Mouse (Mus musculus): ENCODE measurements around the gene Amhr2.
A peak's percentile ranks its signal among the peaks of the same experiment; 100 is the strongest.

The Amhr2 gene

DNA sequence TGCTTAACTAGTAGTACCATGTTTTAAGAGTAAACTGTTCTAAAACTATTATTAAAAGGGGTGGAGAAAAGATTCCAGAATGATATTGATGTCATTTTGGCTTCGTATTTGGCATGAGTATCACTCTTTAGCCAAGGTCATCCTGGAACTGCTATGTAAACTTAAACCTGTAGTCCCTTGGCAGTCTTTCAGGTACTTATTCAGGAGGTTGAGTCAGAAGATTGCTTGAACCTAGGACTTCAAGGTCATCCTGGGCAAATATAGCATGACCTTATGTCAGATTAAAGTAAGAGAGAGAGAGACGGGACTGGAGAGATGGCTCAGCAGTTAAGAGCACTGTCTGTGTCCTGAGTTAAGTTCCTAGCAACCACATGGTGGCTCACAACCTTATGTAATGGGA, 20.5 kb upstream of the Amhr2 start:
- DNase-seq (ENCODE audit: low spot score), result no peak

DNA sequence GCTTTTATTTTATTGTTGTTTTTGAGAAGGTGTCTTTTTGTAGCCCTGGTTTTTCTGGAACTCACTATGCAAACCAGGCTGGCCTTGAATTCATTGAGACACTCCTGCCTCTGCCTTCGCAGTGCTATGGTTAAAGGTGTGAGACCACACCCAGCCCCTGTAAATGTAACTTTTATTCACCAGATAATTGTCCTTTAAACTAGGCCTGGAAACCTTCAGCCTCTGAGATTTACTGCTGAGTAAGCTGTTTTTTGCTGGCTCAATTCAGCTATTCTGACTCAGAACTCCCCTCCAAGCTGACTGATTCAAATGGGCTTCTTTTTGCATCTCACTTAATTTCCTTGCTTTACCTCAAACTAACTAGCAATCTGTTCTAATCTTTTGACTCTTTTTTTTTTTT, 18.2 kb upstream of the Amhr2 start:
- no peak for DNase-seq (ENCODE audit: low spot score)

DNA sequence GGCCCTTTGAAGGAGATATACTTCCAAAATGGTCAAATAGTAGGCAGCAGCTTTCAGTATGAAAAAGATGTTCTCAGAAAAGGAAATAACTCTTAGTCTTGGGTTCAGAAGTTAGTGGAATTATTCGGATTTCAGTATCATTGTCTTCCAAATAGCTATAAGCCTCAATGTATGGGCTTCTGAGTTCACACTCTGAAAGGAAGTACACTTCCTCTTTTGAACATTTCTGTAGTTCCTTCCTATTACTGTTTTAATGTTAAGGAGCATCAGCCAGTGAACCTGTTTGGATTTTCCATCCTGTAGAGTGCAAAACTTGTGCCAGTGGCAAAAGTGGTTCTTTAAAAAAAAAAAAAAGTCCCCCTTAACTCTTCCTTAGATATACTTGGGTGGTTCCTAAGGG, 13.1 kb upstream of the Amhr2 start:
- DNase-seq (ENCODE audit: low spot score), result no peak

DNA sequence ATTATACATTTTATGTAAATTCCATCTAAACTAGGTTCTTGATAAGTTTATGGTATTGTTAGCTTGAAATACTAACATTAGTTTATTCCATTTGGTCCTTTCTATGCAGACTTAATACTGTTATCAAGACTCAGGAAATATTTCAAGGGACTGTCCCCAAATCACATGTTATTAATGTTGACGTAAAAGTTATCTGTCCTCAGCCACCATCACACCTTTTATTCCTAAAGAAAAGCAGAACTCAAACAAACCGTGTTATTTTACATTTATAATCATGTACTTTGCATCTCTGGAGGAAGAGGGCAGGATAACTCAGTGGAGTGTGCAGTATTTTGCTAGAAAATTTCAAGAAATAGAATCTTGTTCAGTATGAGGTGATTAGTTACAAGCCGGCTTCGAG, 12.0 kb upstream of the Amhr2 start:
- no peak for DNase-seq (ENCODE audit: low spot score)

DNA sequence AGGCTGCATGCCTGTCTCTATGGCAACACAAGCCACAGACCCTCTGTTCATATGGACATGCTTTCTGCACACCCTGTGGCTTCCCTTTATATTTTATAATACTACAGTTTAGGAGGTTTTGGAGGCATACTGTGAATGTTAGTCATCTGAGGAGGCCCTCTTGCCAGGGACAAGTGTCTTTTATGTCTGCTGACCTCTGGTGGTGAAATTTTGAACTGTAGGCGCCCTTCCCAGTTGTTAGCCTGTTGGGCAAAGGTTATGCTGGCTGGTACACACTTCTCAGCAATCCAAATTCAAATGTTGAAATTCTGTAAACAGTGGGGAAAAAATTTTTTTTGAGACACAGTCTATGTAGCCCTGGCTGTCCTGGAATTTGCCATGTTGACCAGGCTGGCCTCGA, 2.7 kb upstream of the Amhr2 start:
- peak; percentile 94 for DNase-seq (ENCODE audit: low spot score)

DNA sequence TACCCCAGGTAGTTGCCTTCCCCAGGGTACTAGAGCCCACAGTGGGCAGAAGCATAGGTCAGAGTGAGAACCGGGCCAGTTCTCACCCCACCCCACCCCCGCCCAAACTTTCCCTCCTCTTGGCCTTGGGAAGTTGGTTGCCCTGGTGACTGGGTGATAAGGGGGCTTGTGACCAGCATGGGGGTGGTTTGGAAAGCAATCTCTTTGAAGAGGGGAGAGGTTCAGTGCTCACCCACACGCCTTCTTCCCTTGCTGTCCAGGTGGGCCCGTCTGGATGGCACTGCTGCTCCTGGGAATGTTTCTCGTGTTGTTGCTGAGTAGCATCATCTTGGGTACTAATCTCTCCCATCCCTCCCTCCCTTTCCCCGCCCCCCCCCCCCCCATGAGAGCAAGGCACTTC, 1.3 kb downstream of the Amhr2 start:
- DNase-seq (ENCODE audit: low spot score), result no peak

DNA sequence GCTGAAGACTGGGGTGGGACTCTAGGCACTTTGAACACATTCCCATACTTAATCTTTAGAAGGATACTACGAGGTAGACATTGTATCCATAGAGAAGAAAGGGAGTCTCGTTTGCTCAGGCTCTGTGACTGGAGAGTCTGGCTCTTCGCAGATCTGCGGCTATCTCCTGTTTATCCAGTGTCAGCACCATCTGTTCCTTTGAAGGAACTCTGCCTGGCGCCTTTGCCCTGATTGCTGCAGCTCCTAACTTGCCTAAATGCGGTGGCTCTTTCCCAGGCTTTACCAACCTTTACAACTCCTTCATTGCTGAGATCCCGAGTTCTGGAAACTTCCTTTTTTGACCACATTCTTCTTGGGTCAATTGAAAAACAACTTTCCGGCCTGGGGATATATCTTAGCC, 4.2 kb downstream of the Amhr2 start:
- DNase-seq (ENCODE audit: low spot score), result no peak

DNA sequence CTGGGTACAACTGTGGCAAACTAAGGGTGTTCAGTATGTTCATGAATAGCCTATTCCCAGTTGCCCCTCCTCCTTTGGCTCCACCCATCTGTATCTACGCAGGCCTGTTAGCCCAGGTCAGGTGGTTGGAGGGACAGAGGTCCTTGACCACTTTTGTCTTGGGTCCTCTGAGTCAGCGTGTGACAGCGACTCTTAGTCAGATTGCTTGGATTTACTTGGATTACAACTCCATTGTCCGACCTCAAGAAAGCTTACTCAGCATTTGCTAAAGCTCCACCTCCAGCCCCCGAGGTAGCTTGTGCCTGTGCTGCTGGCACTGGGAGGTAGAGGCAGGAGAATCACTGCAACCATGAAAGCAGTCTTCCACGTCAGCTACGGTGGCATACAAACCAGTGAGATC, 5.8 kb downstream of the Amhr2 start:
- no peak for DNase-seq (ENCODE audit: low spot score)

DNA sequence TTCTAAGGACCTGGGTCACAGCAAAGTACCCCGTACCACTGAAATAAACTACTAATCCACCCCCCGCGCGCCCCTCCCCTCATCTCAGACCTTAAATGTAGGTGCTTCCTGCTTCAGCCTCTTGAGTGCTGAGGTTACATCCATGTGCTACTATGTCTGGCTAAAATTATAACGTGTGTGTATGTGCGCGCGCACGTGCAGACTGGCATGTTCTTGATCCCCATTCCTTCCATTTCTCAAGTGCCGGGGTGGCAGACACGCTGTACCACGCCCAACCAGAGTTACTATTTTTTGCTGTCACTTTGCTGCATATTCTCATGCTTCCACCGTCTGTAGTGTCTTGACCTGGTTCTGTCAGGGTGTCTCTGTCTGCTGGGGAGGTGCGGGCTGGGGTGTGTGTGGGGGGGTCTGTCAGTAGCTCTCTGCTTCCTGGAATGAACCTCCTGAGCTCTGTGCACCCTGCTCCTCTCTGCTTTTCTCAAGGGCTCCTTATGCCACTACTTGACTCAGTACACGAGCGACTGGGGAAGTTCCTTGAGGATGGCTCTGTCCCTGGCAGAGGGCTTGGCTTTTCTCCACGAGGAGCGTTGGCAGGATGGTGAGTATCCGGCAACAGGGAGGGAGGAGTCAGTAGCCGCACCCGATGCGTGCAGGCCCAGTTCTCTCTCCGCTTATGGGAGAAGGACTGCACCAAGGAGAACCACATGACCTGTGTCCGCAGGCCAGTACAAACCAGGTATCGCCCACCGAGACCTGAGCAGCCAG, 6.7 kb downstream of the Amhr2 start:
- DNase-seq (ENCODE audit: low spot score), result no peak

DNA sequence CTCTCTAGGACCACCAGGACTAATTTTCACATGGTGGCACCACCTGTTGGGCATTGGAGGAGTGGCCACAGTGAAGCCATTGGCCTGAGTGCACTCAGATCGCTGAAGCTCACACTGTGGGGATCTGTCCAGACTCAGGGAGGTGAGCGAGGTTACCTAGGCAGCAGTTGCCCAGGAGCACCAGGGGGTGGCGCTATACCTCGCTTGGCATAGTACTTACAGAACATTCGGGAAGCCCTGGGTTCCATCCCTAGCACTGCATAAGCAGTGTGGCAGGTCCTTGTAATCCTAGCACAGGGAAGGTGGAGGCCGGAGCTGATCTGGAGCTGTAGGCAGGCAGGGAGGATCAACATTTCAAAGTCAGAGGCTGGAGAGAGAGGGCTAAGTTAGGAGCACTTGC, 10.8 kb downstream of the Amhr2 start:
- peak; percentile 58 for DNase-seq (ENCODE audit: low spot score)

DNA sequence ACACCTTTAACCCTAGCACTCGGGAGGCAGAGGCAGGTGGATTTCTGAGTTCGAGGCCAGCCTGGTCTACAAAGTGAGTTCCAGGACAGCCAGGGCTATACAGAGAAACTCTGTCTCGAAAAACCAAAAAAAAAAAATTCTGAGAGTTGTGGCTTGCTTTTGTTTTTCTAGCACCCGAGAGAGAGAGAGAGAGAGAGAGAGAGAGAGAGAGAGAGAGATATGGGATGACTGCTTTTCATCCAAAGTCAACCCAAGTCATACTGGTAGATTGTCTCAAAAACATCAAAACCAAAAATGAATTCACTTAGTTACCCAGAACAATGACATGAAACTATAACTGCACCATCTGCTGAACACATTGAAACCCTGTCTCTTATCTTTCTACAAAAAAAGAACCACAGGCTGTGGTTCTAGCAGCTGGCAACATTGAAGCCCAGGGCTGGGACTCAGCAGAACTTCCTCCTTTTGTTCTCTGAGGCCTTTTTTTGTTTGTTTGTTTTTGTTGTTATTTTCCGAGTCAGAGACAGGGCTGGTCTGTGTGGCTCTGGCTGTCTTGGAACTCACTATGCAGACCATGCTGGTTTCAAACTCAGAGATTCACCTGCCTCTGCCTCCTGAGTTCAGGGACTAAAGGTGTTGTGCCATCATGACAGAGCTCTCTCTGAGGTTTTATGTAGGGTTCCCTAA, 13.0 kb downstream of the Amhr2 start:
- no peak for DNase-seq (ENCODE audit: low spot score)

DNA sequence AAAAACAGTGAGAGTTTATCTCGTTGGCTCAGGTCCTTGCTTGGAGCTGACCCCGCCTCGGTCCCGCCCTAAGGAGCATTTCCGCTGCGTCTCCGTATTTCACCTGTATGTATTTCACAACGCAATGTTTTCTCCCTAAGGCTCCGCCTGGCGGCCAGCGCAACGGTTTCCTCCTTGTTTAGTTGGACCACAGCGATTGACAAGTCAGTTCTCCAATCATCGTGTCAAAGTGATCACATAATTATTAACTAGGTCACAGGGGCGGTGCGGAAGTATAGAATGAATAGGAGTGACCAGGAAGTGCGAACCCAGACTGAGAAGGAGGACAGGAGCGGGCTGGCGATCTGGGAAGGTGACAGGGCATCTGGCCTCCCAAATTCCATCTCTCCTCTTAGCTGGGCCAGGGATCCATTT, 13.7 kb downstream of the Amhr2 start, which contains the start of gene Prr13:
Prr13 (plus strand) TSS at position 125 of the 414 bp plus-strand sequence.
- DNase-seq (ENCODE audit: low spot score), result peak; percentile 99

DNA sequence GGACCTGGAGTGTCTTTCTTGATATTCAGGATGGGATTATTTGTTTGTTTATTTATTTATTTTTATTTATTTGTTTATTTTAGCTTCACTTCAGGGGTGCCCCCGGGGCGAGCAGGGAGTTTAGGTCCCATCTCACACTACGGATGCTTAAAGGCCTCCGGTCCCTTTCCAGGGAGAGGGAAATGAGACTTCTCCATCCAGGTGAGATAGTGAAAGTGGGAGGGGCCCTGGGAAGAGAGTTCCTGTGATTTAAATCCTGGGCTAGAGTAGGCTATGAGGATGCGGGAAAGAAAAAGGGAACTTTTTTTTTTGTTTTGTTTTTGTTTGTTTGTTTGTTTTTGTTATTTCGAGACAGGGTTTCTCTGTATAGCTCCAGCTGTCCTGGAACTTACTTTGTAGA, 14.2 kb downstream of the Amhr2 start:
- no peak for DNase-seq (ENCODE audit: low spot score)

DNA sequence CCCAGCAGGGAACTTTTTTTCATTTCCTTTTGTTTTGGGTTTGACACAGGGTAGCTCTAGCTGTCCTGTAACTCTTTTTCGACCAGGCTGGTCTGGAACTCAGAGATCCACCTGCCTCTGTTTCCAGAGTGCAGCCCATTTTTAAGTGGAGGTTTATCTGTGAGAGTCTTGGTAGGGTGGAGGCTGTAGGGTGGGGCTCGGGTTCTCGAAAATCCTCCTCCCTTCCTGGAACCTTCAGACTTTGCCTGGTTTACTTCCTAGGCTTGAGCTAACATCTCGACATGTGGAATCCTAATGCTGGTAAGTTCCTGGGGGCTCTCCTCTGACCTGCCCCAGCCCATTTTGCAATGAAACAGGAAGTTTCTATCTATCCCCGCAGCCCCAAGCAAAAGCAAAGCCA, 14.7 kb downstream of the Amhr2 start:
- no peak for DNase-seq (ENCODE audit: low spot score)

DNA sequence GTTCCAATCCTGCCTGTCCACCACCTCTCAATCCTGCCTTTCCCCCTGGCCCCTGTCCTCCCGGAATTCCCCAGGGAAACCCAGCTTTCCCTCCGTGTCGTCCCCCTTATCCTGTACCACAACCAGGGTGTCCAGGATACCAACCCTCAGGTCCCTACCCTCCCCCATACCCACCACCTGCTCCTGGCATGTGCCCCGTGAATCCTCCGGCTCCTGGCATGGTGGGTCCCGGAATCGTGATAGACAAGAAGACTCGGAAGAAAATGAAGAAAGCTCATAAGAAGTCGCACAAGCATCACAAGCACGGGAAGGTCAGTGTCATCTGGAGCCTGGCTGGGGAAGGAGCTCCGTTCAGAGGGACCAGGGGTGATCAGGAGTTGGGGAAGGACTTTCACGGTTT, 15.2 kb downstream of the Amhr2 start:
- DNase-seq (ENCODE audit: low spot score), result no peak

DNA sequence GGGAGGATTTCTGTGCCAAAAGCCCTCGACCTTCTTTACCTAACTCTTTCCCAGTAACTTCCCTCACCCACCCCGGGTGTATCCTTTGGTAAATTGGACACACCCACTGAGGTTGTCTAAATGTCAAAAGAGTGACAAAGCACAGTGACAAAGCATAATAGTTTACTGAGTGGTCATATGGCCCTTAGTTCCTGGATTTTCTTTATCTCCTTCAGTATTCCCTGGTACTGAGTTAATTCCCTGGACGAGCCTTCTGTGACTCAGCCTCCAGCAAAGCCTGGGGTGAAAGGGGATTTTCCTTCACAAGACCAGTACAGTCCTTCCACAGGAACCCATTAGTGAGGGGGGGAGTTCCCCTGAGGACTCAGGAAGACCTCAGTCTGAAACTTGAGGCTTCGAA, 15.8 kb downstream of the Amhr2 start:
- no peak for DNase-seq (ENCODE audit: low spot score)

DNA sequence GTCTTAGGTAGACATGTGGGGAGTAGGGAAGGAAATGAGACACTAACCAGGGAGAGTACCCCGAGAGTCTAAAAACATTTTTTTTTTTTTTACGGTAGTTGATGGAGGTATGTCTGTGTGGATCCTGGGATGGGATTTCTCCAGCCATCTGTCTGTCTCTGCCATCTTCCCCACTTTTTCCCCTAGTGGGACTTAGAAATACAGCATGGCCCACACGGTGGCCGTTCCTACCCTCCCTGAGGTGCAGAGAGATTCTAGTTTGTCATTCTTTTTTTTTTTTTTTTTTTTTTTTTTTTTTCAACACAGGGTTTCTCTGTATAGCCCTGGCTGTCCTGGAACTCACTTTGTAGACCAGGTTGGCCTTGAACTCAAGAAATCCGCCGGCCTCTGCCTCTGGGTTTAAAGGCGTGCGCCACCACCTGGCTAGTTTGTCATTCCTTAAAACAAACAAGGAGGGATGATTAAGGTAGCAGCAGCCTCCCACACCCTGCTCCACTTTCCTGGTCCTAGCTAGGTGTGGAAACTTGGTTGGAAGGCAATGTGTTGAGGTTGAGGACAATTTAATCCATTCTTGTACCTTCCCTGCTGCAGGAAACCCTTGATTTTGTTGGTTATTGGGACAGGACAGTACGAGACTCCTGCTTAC, 16.4 kb downstream of the Amhr2 start:
- DNase-seq (ENCODE audit: low spot score), result no peak

DNA sequence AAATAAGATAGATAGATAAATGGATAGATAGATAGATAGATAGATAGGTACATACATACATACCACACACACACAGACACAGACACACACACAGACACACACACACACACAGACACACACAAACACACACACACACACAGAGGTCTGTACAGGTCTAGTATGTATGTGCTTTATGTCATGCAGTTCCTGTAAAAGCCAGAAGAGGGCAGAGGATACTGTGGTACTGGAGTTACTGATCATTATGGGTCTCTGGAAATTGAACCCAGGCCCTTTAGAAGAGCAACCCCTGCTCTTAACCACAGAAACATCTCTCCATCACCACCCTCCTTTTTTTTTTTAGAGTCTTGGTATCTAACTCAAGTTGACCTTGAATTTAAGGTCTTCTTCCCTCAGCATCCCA, 18.5 kb downstream of the Amhr2 start:
- DNase-seq (ENCODE audit: low spot score), result peak; percentile 62

DNA sequence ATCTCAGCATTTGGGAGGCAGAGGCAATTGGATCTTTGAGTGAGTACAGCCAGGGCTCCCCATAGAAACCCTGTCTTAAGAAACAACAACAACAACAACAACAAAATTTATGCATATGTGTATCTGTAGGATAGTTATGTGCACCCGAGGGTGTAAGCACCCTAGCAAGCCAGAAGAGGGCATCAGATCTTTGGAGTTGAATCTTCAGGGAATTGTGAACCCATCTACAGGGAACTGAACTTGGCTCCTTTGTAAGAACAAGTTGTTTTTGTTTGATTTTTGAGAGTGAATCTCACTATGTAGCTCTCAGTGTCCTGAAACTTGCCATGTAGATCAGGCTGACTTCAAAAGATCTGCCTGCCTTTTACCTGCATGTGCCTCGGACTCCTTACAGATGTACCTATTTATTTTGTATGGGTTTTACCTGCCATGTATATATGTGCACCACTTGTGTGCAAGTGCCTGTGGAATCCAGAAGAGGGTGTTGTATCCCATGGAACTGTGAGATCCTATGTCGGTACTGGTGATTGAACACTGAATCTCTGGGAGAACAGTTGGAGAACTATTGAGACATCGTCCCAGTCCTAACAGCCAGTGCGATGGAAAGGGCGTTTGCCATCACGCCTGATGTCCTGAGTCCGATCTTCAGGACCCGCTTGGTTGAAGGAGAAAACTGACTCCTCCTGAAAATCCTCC, 23.7 kb downstream of the Amhr2 start:
- DNase-seq (ENCODE audit: low spot score), result no peak

DNA sequence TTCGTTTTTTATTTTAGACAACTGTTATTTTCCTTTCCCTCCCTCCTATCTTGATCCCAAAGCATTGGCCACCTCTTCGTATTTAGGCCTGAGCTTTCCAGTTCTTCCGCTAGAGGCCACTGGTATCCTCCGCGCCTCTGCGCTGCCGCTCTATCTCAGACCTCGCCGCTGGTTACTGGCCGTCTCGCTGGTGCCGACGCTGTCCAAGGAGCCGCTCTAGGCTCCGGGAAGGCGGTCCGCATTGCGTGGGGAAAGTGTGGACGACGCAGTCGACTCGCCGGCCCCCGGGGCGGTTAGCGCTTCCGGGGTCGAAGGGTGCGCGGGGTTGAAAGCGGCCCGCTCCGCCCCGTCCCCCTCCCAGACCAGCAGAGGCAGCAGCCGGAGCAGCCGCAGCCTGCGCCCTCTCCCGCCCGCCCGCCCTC, 25.0 kb downstream of the Amhr2 start, which contains the start of gene Pcbp2:
Pcbp2 (plus strand) TSS at position 357 of the 422 bp plus-strand sequence.
- peak; percentile 98 for DNase-seq (ENCODE audit: low spot score)

DNA sequence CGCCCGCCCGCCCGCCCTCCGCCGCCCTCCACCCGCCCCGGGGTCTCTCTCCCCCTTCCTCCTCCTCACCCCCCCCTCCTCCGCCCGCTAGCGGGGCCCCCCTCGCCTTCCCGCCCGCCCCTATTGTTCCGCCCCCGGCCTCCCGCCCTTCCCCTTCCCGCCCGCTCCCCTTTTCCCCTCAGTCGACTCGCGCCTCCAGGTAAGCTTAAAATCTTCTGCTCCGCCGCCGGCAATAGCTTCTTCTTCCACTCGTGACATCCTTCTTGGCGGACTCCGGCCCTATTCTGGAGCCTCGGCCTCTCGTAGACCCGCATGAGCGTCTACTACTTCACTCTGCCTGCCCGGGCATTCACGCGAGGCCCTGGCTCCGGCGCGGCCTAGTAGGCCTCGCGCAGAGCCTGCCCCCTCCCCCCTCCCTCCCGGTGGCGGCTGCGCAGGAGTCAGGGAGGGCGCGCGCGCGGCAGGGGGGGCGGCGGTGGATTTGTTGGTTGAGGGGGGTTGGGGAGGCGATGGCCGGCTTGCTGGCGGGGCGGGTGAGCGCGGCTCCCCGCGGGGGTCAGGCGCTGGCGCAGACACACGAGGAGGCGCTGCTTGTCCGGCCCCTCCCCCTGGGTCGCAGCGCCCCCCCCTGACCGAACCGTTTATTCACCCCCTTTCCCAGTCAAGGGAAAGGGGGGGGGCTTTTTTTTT, 25.6 kb downstream of the Amhr2 start:
- peak; percentile 84 for DNase-seq (ENCODE audit: low spot score)

DNA sequence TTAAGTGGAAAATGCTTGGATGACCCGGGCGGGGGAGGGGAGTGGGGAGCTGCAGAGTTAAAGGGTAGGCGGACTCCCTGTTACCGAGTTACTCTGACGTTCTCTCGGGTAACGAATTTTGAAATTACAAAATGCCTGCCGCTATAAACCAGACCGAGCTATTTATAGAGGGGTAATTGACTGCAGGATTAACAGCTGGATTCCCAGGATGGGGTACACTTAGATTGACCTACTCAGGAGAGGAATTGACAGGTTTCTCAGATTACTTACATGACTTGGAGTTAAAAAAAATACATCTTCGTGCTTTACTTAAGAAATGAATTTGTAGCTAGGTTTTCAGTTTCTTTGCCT, 26.1 kb downstream of the Amhr2 start:
- no peak for DNase-seq (ENCODE audit: low spot score)

All from retina, embryonic 14.5 days (tissue).